Comparison of ENCODE assay signal across 8 mouse cellular contexts in genomic region chr5:115483947-115484920, GRCm38 (mm10). TPM values are rescaled to one million over a fixed set of nuclear protein-coding genes. Genes with fewer than 3 reads are reported as not detected.
DNase-seq lines count a peak whose midpoint lies in the region; ATAC-seq and TF ChIP-seq lines count a peak whose summit lies in the region.

TSS of gene Sirt4 (minus strand) at chr5:115484725.

- H3K4me1 ChIP-seq in ES-Bruce4 (ENCODE audit: control insufficient read depth, insufficient read depth, low read length): no peaks in the 10 kb centered on the region
- peaks cover 7% of the 10 kb centered on the region; the same call in 1 of the 2 replicates for H3K4me1 ChIP-seq in forebrain, embryonic 11.5 days (replicated peaks; ENCODE audit: control insufficient read depth, insufficient read depth, low read length)
- peaks cover 6% of the 10 kb centered on the region for H3K4me1 ChIP-seq in heart, embryonic 16.5 days (ENCODE audit: control insufficient read depth, insufficient read depth, low read length)
- peaks cover 36% of the 10 kb centered on the region for H3K4me1 ChIP-seq in liver, embryonic 15.5 days (replicated peaks)
- peaks cover 18% of the 10 kb centered on the region for H3K4me1 ChIP-seq in neural tube, embryonic 12.5 days

- peak within 1 kb of the TSS; percentile 94 for H3K4me3 ChIP-seq in ES-Bruce4 (ENCODE audit: low read depth, low read length)
- H3K4me3 ChIP-seq in forebrain, embryonic 11.5 days (ENCODE audit: low read depth, low read length): peak within 1 kb of the TSS; percentile 35
- H3K4me3 ChIP-seq in heart, embryonic 16.5 days (ENCODE audit: low read length): peak within 1 kb of the TSS; percentile 62
- peak within 1 kb of the TSS; percentile 60 for H3K4me3 ChIP-seq in liver, embryonic 15.5 days (replicated peaks)
- peak within 1 kb of the TSS; percentile 30 for H3K4me3 ChIP-seq in neural tube, embryonic 12.5 days

- peak; percentile 83 for ATAC-seq in forebrain, embryonic 11.5 days (replicated peaks; ENCODE audit: low FRiP score)
- ATAC-seq in heart, embryonic 16.5 days (replicated peaks; ENCODE audit: extremely low read depth, insufficient read depth, low FRiP score): peak; percentile 85
- peak; percentile 81 for ATAC-seq in liver, embryonic 15.5 days (ENCODE audit: insufficient read depth)
- ATAC-seq in neural tube, embryonic 12.5 days (ENCODE audit: low FRiP score, low read depth): peak; percentile 74

- 0 out of 2 replicates have a peak, but pooled peaks have one; percentile 34 for TF ChIP-seq EP300 in ES-Bruce4 (IDR thresholded peaks at IDR 0.05; ENCODE audit: insufficient read depth, low read depth, low read length)

- peak within 1 kb of the TSS; percentile 88 for H3K27ac ChIP-seq in ES-Bruce4 (ENCODE audit: insufficient read depth, low read length)
- H3K27ac ChIP-seq in forebrain, embryonic 11.5 days (ENCODE audit: low read depth, low read length): 0 out of 2 replicates have a peak within 1 kb of the TSS, but pooled peaks have one; percentile 18
- H3K27ac ChIP-seq in heart, embryonic 16.5 days (ENCODE audit: low read length): peak within 1 kb of the TSS; percentile 80
- H3K27ac ChIP-seq in liver, embryonic 15.5 days (replicated peaks): peak within 1 kb of the TSS; percentile 64
- no peak within 1 kb of the TSS for H3K27ac ChIP-seq in neural tube, embryonic 12.5 days

- H3K9me3 ChIP-seq in ES-Bruce4 (replicated peaks; ENCODE audit: control insufficient read depth, insufficient read depth, low read length, poor library complexity, severe bottlenecking): no peaks in the 10 kb centered on the region
- no peaks in the 10 kb centered on the region for H3K9me3 ChIP-seq in forebrain, embryonic 11.5 days (ENCODE audit: control insufficient read depth, low read length)
- H3K9me3 ChIP-seq in heart, embryonic 16.5 days (replicated peaks; ENCODE audit: control insufficient read depth, low read length): no peaks in the 10 kb centered on the region
- no peaks in the 10 kb centered on the region for H3K9me3 ChIP-seq in liver, embryonic 15.5 days (replicated peaks)
- H3K9me3 ChIP-seq in neural tube, embryonic 12.5 days: no peaks in the 10 kb centered on the region

- no peaks in the 10 kb centered on the region for H3K27me3 ChIP-seq in ES-Bruce4 (ENCODE audit: control insufficient read depth, insufficient read depth, low read length, poor library complexity, severe bottlenecking)
- H3K27me3 ChIP-seq in forebrain, embryonic 11.5 days (ENCODE audit: control insufficient read depth, insufficient read depth, low read length): peaks cover 23% of the 10 kb centered on the region
- H3K27me3 ChIP-seq in heart, embryonic 16.5 days (ENCODE audit: control insufficient read depth, insufficient read depth, low read length): no peaks in the 10 kb centered on the region
- no peaks in the 10 kb centered on the region for H3K27me3 ChIP-seq in liver, embryonic 15.5 days
- H3K27me3 ChIP-seq in neural tube, embryonic 12.5 days (replicated peaks): peaks cover 25% of the 10 kb centered on the region

- H3K36me3 ChIP-seq in ES-Bruce4 (ENCODE audit: control insufficient read depth, insufficient read depth, low read length, poor library complexity, severe bottlenecking): no peaks in the 10 kb centered on the region
- no peaks in the 10 kb centered on the region for H3K36me3 ChIP-seq in forebrain, embryonic 11.5 days (ENCODE audit: control insufficient read depth, insufficient read depth, low read length)
- peaks cover 8% of the 10 kb centered on the region; the same call in 1 of the 2 replicates for H3K36me3 ChIP-seq in heart, embryonic 16.5 days (ENCODE audit: control insufficient read depth, insufficient read depth)
- no peaks in the 10 kb centered on the region for H3K36me3 ChIP-seq in liver, embryonic 15.5 days (replicated peaks)
- H3K36me3 ChIP-seq in neural tube, embryonic 12.5 days: peaks cover 5% of the 10 kb centered on the region; the same call in 1 of the 2 replicates

- peak within 1 kb of the TSS; percentile 55 for H3K4me2 ChIP-seq in forebrain, embryonic 11.5 days (ENCODE audit: low read depth, low read length, severe bottlenecking)
- H3K4me2 ChIP-seq in heart, embryonic 16.5 days (ENCODE audit: low read depth, low read length): peak within 1 kb of the TSS; percentile 60
- peak within 1 kb of the TSS; percentile 81 for H3K4me2 ChIP-seq in liver, embryonic 15.5 days
- peak within 1 kb of the TSS; percentile 56 for H3K4me2 ChIP-seq in neural tube, embryonic 12.5 days (replicated peaks)

- TF ChIP-seq POLR2A in ES-Bruce4 (IDR thresholded peaks at IDR 0.05; ENCODE audit: insufficient read depth, low read length): peak; percentile 73

- DNase-seq in c-Kit-positive CD71-negative TER-119-negative erythroid progenitor cells, embryonic 14.5 days (ENCODE audit: low read depth): peak; percentile 92
- peak; percentile 88 for DNase-seq in forebrain, embryonic 11.5 days (ENCODE audit: low spot score)
- peak; percentile 84 to 94 for DNase-seq in kidney, postnatal 36 days
- peak; percentile 64 to 85 for DNase-seq in thymus, adult 18-20 months

- peak within 1 kb of the TSS; percentile 76 for H3K9ac ChIP-seq in ES-Bruce4 (ENCODE audit: low read depth, poor library complexity, severe bottlenecking)
- peak within 1 kb of the TSS; percentile 67 for H3K9ac ChIP-seq in forebrain, embryonic 11.5 days (ENCODE audit: low read length)
- peak within 1 kb of the TSS; percentile 66 for H3K9ac ChIP-seq in heart, embryonic 16.5 days (ENCODE audit: low read length)
- H3K9ac ChIP-seq in liver, embryonic 15.5 days: peak within 1 kb of the TSS; percentile 66
- H3K9ac ChIP-seq in neural tube, embryonic 12.5 days: peak within 1 kb of the TSS; percentile 52

- 8% methylated on average over 30 of the region's 30 CpGs for WGBS in forebrain, embryonic 11.5 days
- 5% methylated on average over 30 of the region's 30 CpGs for WGBS in heart, embryonic 16.5 days
- 7% methylated on average over 30 of the region's 30 CpGs for WGBS in liver, embryonic 15.5 days (ENCODE audit: insufficient replicate concordance)
- 9% methylated on average over 30 of the region's 30 CpGs for whole genome bisulfite sequencing in neural tube, embryonic 12.5 days

- no peak for TF ChIP-seq CTCF in ES-Bruce4 (IDR thresholded peaks at IDR 0.05; ENCODE audit: low read depth, low read length)

RNA-seq across cellular contexts. Expression of gene Sirt4, which starts in this region (rescaled TPM):
- 22.2 and 28.3 TPM in 2 replicates for polyA plus RNA-seq in ES-Bruce4 (2011; ENCODE audit: insufficient read depth, insufficient read length, low read depth, missing spikeins)
- polyA plus RNA-seq in forebrain, embryonic 11.5 days (2014; fragmentation: Nextera tagmentation; extraction: Ambion mirVana): 20.6 and 22.0 TPM in 2 replicates
- polyA plus RNA-seq in heart, embryonic 16.5 days (2015; fragmentation: Nextera tagmentation; extraction: Ambion mirVana): 18.7 and 24.0 TPM in 2 replicates
- 6.0 and 6.1 TPM in 2 replicates for polyA plus RNA-seq in liver, embryonic 15.5 days (2015; fragmentation: Nextera tagmentation; extraction: Ambion mirVana)
- 23.8 and 24.9 TPM in 2 replicates for polyA plus RNA-seq in neural tube, embryonic 12.5 days (2016; fragmentation: Nextera tagmentation; extraction: Ambion mirVana)

Comparison
In these comparisons a context has a peak if more than half of its experiments do, and no peak if none do; other contexts are left out.
1. H3K4me3 ChIP-seq: peak in every context shown above with its lines; median percentile 94 in ES-Bruce4; 62 in heart, embryonic 16.5 days; 60 in liver, embryonic 15.5 days; 35 in forebrain, embryonic 11.5 days; 30 in neural tube, embryonic 12.5 days.